Mouse (Mus musculus) heart, embryonic 10.5 days (tissue): Measurements from ENCODE around the gene Spata2l. TPM values are rescaled to one million over a fixed set of nuclear protein-coding genes. Genes with fewer than 3 reads are reported as not detected.
"Not testable (repeated sequence)": the region's sequence is repeated elsewhere in the genome, so short reads cannot be mapped to it uniquely, and the experiment has no call there.

Experiments used
- DNase-seq: peaks from one replicate; pipeline ENCODE4 v3.0.0-alpha.2; 2017; ENCODE audit warnings: low spot score
- H3K27ac ChIP-seq: fragments of 300-500 bp; sonication (generic); 2 replicates; pipeline ENCODE4 v1.5.1; 2016; ENCODE audit warnings: mild to moderate bottlenecking
- H3K27me3 ChIP-seq: fragments of 300-500 bp; sonication (generic); 2 replicates; pipeline ENCODE4 v1.6.1; 2016; ENCODE audit warnings: mild to moderate bottlenecking; ENCODE audit not compliant: poor library complexity, insufficient read depth, severe bottlenecking
- H3K36me3 ChIP-seq: fragments of 300-500 bp; sonication (generic); 2 replicates; pipeline ENCODE4 v1.6.1; 2016; ENCODE audit warnings: mild to moderate bottlenecking, moderate library complexity
- H3K4me1 ChIP-seq: fragments of 300-500 bp; sonication (generic); 2 replicates; pipeline ENCODE4 v1.6.1; 2016; ENCODE audit warnings: mild to moderate bottlenecking
- H3K4me3 ChIP-seq: fragments of 300-500 bp; sonication (generic); 2 replicates; pipeline ENCODE4 v1.5.1; 2016; ENCODE audit warnings: mild to moderate bottlenecking, moderate library complexity
- H3K9me3 ChIP-seq: fragments of 300-500 bp; sonication (generic); 2 replicates; pipeline ENCODE4 v1.6.1; 2016; ENCODE audit warnings: mild to moderate bottlenecking, moderate library complexity
- WGBS: fragments of 180-500 bp; shearing (Covaris S2); methylation state at CpG from one replicate; pipeline ENCODE4 v1.1.7; 2016; 5-methylcytosine and 5-hydroxymethylcytosine counted together
- polyA plus RNA-seq: library from polyadenylated mRNA; unstranded; fragments of >200 nt; fragmentation: Nextera tagmentation; extraction: Ambion mirVana; gene quantifications from 2 replicates; pipeline ENCODE4 v1.2.1, GENCODE M21; 2016

Gene Spata2l
- polyA plus RNA-seq, 1 experiment from 2014 or later = 2.2 TPM

DNA sequence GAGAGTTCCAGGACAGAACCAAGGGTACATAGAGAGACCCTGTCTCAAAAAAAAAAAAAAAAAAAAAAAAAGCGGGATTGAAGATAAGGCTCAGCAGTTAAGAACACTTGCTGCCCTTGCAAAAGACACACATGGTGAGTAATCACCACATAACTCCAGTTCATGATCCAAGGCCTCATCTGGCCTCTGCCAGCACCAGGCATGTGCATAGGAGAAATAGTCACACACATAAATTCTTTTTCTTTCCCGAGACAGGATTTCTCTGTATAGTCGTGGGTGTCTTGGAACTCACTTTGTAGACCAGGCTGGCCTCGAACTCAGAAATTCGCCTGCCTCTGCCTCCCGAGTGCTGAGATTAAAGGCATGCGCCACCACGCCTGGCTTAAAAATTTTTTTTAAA is 21.6 kb upstream of the Spata2l start:
- H3K27me3 ChIP-seq, DNase-seq, H3K4me3 ChIP-seq, H3K27ac ChIP-seq, H3K9me3 ChIP-seq: not testable (repeated sequence)
- 90% methylated on average over 8 of the region's 8 CpGs for WGBS
- peaks cover 61% of the 10 kb centered on the region for H3K36me3 ChIP-seq
- H3K4me1 ChIP-seq = peaks cover 34% of the 10 kb centered on the region

DNA sequence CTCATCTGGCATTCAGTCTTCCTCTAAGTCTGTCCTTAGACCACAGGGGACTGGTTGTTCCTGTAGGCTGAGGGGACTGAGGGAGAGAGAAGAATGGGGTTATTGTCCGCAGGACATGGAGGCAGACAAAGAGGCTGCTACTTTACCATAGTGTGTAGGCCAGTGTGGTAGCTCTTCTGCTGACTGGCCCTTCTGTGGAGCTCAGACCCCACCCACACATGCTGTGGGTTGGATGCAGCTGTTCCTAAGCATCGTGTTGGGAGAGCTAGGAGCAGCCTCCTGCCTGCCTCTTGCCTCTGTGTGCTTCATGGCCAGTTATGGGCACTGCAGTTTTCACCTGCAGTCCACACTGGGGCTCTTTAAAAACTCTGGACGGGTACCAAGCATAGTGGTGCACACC is 21.1 kb upstream of the Spata2l start:
- no peak overlapping the region for H3K27ac ChIP-seq
- H3K4me3 ChIP-seq = no peak overlapping the region
- WGBS = 78% methylated on average over 3 of the region's 3 CpGs
- DNase-seq = no peak
- peaks cover 58% of the 10 kb centered on the region for H3K36me3 ChIP-seq
- H3K4me1 ChIP-seq = peaks cover 37% of the 10 kb centered on the region
- no peaks in the 10 kb centered on the region for H3K9me3 ChIP-seq
- no peaks in the 10 kb centered on the region for H3K27me3 ChIP-seq

DNA sequence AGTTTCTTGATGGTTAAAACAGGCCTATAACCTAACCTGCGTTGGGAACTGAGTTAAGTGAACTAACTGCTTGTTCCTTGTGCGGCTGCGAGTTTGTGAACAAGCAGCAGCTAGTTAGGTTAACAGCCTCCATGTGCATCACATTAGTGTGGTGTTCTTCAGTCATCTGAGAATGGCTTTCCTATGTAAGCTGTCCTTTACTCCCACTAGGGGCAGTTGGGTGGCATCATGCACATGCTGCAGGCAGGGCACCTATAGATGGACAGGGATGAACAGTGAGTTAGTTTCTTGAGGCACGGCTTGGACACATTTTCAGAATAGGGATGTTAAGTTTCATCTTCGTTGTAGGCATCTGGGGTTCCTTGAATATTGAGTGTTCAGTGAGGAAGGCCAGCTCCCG is 19.1 kb upstream of the Spata2l start:
- no peaks in the 10 kb centered on the region for H3K27me3 ChIP-seq
- 65% methylated on average over 6 of the region's 6 CpGs for whole genome bisulfite sequencing
- H3K9me3 ChIP-seq = no peaks in the 10 kb centered on the region
- H3K4me1 ChIP-seq = peaks cover 37% of the 10 kb centered on the region
- H3K27ac ChIP-seq = peak overlapping the region; percentile 98; the same call in 1 of the 2 replicates
- peak overlapping the region; percentile 97 for H3K4me3 ChIP-seq
- peaks cover 65% of the 10 kb centered on the region for H3K36me3 ChIP-seq
- DNase-seq = no peak

DNA sequence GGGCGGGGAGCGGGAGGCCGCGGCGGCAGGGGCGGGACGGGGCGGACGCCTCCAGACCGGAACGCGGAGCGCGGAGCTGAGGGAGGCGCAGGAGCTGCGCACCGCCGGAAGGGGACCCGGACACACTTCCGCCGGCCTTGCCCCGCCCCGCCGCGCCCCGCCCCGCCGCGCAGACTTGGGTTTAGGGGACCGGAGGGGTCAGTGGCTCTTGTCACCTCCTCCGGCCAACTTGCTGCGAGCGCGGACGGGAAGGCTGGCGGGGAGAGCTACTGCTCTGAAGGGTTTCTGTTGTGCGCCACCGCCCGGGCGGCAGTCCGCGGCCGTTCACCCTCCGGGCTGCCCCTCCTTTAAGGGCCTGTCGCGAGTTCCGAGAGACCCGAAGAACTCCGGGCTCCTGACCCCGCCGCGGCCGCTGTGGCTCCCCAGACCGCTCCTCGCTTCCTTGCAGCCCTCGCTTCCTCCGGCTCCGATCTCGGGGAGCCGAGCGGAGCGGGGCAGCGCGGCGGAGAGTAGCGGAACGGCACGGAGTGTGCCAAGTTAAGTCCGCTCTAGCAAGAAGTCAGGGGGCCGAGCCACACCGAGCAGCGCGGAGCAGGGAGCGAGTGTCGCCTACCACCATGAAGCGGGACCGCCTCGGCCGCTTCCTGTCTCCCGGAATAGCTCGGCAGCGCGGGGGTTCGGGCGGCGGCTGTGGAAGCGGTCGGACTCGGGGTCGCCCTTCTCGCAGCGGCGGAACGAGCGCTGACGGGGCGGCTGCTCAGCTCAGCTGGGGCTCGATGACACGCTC is 18.3 kb upstream of the Spata2l start, which contains the start of the genes Zfp276 and Vps9d1:
Zfp276 (plus strand) TSS at position 97 of the 787 bp plus-strand sequence.
Vps9d1 (minus strand) TSS at position 250 of the 787 bp plus-strand sequence.
- DNase-seq = peak; percentile 94
- H3K27ac ChIP-seq = peak within 1 kb of the TSS; percentile 98
- WGBS = under 1% methylated on average over 91 of the region's 99 CpGs
- peaks cover 64% of the 10 kb centered on the region for H3K36me3 ChIP-seq
- peak within 1 kb of the TSS; percentile 97 for H3K4me3 ChIP-seq
- H3K4me1 ChIP-seq = peaks cover 37% of the 10 kb centered on the region
- H3K27me3 ChIP-seq = no peaks in the 10 kb centered on the region
- H3K9me3 ChIP-seq = no peaks in the 10 kb centered on the region

DNA sequence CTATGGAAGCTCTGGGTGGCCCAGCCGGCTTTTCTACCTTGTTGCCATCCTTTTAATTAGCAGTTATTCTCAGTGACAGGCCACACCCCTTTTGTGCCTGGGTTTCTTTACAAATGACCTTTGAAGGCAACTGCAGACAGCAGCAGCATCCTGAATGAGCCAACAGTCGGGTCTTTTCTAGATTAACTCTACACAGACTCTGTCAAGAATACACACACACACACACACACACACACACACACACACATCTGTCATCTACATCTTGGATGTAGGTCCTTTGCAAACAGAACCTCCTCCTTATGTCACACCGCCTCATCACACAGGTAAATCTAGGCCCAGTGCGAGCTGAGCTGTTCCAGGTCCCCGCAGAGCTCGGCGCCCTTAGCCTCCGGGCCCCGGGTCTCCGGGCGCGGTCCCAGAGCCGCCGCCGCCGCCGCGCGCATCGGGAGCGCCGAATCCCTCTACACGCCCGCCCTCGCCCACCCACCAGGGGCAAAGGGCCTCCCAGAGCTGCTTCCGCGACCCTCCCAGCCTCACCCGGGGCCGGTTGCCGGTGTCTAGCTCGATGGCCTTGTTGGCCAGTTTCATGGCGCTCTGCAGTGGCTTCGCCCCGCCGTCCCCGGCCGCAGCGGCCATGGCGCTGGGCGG is 17.5 kb upstream of the Spata2l start:
- no peaks in the 10 kb centered on the region for H3K9me3 ChIP-seq
- DNase-seq = no peak
- H3K4me1 ChIP-seq = peaks cover 37% of the 10 kb centered on the region
- peaks cover 64% of the 10 kb centered on the region for H3K36me3 ChIP-seq
- WGBS = under 1% methylated on average over 40 of the region's 40 CpGs
- peak overlapping the region; percentile 97 for H3K4me3 ChIP-seq
- H3K27ac ChIP-seq = peak overlapping the region; percentile 98
- H3K27me3 ChIP-seq = no peaks in the 10 kb centered on the region

DNA sequence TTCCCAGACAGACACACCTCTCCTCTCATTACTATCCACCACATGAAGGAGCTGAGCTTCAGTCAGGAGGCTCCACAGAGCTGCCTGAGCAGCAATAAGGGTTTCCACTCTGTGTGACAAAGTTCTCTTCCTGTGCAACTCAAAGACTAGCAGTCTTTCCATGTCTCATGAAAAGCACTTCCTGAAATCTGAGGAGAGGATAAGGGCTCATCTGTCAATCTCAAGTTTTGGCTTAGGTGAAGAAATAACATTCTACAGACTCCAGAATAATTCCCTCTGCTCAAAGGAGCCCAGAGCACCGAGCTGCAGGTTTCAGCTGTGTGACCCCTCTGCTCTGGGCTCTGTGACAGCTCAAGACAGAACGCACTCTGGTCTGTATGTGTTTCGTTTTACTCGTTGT is 16.9 kb upstream of the Spata2l start:
- no peaks in the 10 kb centered on the region for H3K27me3 ChIP-seq
- H3K36me3 ChIP-seq = peaks cover 64% of the 10 kb centered on the region
- H3K4me3 ChIP-seq = peak overlapping the region; percentile 97
- H3K27ac ChIP-seq = no peak overlapping the region
- DNase-seq = no peak
- H3K9me3 ChIP-seq = no peaks in the 10 kb centered on the region
- WGBS = 54% methylated on average over 4 of the region's 4 CpGs
- peaks cover 37% of the 10 kb centered on the region for H3K4me1 ChIP-seq

DNA sequence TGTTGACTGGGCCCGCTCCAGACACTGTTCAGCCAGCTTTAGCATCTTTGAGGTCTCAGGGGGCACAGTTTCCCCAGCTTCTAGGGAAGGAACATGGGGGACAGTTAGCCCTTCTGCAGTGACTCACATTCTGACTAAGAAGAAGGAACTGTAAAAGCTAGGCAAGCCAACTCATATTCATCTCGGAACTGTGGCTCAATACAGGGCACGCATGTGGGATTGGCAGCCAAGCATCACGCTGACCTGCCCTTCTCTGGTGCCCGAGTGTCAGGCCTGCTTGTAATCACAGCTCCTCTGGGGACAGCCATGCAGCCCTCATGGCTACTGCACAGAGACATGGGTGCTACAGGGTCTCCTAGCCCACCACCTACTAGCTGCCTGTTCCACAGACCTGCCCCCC is 14.9 kb upstream of the Spata2l start:
- Histone ChIP-seq H3K27ac (no peak overlapping the region), H3K4me3 (no peak overlapping the region), H3K4me1 (peaks cover 31% of the 10 kb centered on the region), H3K27me3 (no peaks in the 10 kb centered on the region), H3K9me3 (no peaks in the 10 kb centered on the region), H3K36me3 (peaks cover 64% of the 10 kb centered on the region)
- WGBS = 88% methylated on average over 5 of the region's 5 CpGs
- DNase-seq = no peak

DNA sequence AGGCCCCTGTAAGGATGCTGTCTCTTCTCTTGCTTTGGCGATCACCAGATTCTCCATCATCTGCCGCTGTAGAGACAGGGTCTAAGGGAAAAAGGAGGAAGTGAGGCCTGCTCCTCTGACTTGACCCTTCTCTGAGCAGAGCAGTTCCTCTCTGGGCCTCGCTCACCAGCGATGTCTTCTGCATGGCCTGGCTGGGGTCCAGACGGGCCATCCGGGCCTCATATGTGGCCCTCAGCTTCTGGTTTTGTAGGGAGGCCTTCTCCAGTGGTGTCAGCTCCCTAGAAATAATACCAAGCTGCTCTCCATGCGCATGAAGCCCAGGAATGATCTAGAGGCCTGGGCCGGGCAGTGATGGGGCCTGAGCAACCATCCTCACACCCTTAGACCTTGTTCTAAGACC is 12.6 kb upstream of the Spata2l start:
- 89% methylated on average over 8 of the region's 8 CpGs for WGBS
- H3K4me1 ChIP-seq = peaks cover 12% of the 10 kb centered on the region
- no peaks in the 10 kb centered on the region for H3K9me3 ChIP-seq
- peaks cover 83% of the 10 kb centered on the region for H3K36me3 ChIP-seq
- H3K27me3 ChIP-seq = no peaks in the 10 kb centered on the region
- no peak for DNase-seq
- no peak overlapping the region for H3K4me3 ChIP-seq
- no peak overlapping the region for H3K27ac ChIP-seq

DNA sequence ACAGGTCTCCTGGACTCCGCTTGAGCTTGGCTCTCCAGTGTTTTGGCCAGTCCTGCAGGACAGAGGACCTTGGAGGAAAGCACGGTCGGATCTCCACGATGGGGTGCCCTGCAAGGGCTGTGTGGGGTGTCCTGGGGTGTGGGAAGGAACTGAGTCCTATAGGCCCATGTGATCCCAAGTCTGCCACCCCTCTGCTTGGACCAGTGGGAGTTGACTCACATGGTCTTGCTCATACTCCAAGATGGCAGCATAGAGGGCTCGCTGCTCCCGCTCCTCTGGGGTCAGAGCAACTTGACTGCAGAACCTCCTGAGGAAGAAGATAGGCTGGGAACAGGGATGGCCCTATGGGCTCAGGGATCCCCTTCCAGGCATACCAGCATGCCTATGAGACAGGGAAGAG is 11.7 kb upstream of the Spata2l start:
- no peak for DNase-seq
- peaks cover 91% of the 10 kb centered on the region for H3K36me3 ChIP-seq
- no peaks in the 10 kb centered on the region for H3K9me3 ChIP-seq
- WGBS = 93% methylated on average over 6 of the region's 6 CpGs
- H3K4me1 ChIP-seq = peaks cover 5% of the 10 kb centered on the region
- no peaks in the 10 kb centered on the region for H3K27me3 ChIP-seq
- H3K27ac ChIP-seq = no peak overlapping the region
- no peak overlapping the region for H3K4me3 ChIP-seq

DNA sequence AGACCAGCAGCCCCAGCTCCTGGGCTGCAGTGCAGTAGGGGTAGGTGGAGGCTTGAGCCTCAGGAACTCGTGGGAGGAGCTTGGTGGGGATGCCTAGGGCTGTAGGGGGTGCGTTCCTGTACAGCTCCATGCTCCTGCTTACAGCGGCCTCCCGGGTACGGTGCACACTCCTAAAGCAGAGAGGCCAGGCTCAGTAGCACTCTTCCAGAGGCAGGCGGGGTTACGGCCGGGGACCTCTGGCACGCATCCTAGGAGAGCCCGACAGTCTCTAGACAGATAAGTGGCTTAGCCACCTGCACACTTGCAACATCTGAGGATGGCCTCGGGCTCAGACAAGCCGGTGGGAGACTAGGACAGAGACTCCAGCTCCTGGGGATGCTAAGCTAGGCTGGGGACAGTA is 9.5 kb upstream of the Spata2l start:
- no peaks in the 10 kb centered on the region for H3K27me3 ChIP-seq
- DNase-seq = no peak
- H3K4me1 ChIP-seq = no peaks in the 10 kb centered on the region
- H3K36me3 ChIP-seq = peaks cover 92% of the 10 kb centered on the region
- no peak overlapping the region for H3K4me3 ChIP-seq
- 81% methylated on average over 12 of the region's 12 CpGs for WGBS
- H3K27ac ChIP-seq = no peak overlapping the region
- H3K9me3 ChIP-seq = no peaks in the 10 kb centered on the region

DNA sequence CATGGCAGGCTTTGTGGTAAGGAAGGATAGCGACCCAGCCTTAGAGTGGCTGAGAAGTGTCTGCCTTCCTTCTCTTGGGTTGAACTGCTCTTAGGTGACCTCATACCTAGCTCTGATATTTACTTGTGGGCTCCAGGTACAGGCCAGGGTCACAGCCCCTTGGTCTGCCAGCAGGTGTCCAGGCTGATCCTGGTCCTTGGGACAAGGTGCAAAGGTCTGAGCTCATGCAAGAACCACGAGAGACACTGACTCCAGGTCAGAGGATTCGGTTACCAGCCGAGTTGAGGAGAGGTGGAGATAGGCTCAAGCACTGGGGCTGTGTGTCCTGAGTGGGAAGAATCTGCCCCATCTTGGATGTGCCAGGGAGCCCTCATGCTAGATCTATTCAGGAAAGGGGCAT is 8.3 kb upstream of the Spata2l start:
- no peak overlapping the region for H3K4me3 ChIP-seq
- no peak overlapping the region for H3K27ac ChIP-seq
- DNase-seq = no peak
- peaks cover 81% of the 10 kb centered on the region for H3K36me3 ChIP-seq
- no peaks in the 10 kb centered on the region for H3K4me1 ChIP-seq
- no peaks in the 10 kb centered on the region for H3K27me3 ChIP-seq
- H3K9me3 ChIP-seq = no peaks in the 10 kb centered on the region
- WGBS = 86% methylated on average over 4 of the region's 4 CpGs

DNA sequence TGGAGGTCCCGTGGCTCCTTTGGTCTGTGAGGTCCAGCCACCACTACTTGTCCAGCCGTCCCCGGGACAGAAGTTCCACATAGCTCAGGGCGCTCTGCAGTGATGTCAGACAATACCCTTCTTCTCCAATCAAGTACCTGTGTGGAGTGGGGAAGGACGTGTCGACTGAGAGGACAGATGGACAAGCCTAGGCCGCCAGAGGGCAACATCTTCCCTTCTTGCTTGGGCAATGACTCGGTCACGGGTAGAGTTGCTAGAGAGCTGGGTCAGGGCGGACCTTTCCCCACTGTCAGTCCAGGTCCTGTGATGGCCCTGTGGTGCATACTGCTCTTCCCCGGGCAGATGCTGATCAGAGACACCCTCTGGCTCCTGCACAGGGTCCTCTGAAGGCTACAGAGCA is 7.0 kb upstream of the Spata2l start:
- 62% methylated on average over 11 of the region's 11 CpGs for WGBS
- no peak for DNase-seq
- no peak overlapping the region for H3K27ac ChIP-seq
- H3K4me1 ChIP-seq = no peaks in the 10 kb centered on the region
- H3K4me3 ChIP-seq = no peak overlapping the region
- peaks cover 68% of the 10 kb centered on the region for H3K36me3 ChIP-seq
- no peaks in the 10 kb centered on the region for H3K27me3 ChIP-seq
- H3K9me3 ChIP-seq = no peaks in the 10 kb centered on the region

DNA sequence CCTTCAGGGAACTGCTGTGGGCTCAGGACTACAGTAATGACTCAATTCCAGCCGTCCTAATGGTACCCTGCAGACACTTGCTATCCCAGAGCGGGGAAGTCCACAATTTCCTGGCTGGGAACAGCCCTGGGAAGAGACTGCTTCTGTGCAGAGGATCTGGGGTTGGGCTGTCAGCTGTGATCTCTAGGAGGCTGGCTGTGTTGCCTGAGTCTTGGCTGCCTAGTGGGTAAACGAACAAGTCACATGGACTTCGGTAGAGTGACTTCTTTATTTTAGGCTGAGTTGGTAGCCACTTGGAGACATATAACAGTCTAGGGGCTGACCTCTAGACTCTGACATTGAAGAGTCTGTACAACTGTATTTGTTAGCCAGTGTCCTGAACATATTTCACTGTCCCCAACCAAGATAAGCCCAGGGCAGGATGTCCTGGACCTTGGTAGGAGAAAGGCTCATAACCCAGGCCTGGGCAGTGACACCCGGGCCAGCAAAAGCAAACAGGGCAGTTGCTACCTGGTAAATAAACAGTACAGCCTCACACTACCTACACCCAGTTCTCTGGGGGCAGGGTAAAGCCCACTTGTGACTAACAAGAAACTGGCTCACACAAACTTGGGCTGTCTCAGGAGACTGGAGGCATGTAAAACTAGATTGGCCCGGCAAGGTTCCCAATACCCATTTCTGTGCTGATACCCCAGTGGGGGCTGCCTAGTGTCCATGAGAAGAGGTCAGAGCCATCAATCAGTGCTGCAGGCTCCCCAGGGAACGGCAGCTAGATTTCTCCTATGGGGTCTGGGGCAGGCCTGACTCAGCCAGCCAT is 6.3 kb upstream of the Spata2l start:
- Histone ChIP-seq H3K4me3 (no peak overlapping the region), H3K27ac (no peak overlapping the region), H3K4me1 (no peaks in the 10 kb centered on the region), H3K27me3 (peaks cover 3% of the 10 kb centered on the region; the same call in 1 of the 2 replicates), H3K36me3 (peaks cover 60% of the 10 kb centered on the region), H3K9me3 (no peaks in the 10 kb centered on the region)
- WGBS = 83% methylated on average over 7 of the region's 7 CpGs
- DNase-seq = no peak
